Comparison of ENCODE assay signal across 1 mouse cellular context in the genomic region with DNA sequence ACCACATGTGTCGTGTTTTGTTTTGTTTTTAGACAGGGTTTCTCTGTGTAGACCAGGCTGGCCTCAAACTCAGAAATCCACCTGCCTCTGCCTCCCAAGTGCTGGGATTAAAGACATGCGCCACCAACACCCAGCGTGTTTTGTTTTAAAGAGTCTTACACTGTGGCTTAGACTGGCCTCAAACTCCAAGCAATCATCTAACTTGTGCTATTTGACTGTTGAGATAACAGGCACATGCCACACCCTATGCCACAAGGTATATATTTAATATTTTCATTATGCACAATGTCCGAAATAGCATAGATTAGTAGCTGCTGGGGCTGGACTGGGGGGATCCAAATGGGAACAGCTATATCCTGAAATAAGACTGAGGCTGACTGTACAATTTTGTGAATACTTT.
TF ChIP-seq lines count a peak whose summit lies in the region.

No protein-coding gene starts in this region.

TF ChIP-seq in MEL, 35 proteins besides CTCF, POLR2A, EP300 and RAD21 (continued from another document):
- peak; percentile 29; the same call in 1 of the 2 replicates for TF ChIP-seq GATA1 (IDR thresholded peaks at IDR 0.05; ENCODE audit: low read depth, low read length)
- TF ChIP-seq ETS1 (IDR thresholded peaks at IDR 0.05; ENCODE audit: low read depth, low read length): peak; percentile 60
- TF ChIP-seq MAFK (IDR thresholded peaks at IDR 0.05; ENCODE audit: borderline replicate concordance, low read depth, low read length): no peak
- 0 out of 2 replicates have a peak, but pooled peaks have one; percentile 31 for TF ChIP-seq MYB (IDR thresholded peaks at IDR 0.05; ENCODE audit: low read depth, low read length)
- TF ChIP-seq SIN3A (IDR thresholded peaks at IDR 0.05; ENCODE audit: low read length): peak; percentile 56; the same call in 1 of the 2 replicates
- no peak for TF ChIP-seq NRF1 (IDR thresholded peaks at IDR 0.05; ENCODE audit: insufficient read depth, low read depth, low read length, poor library complexity, severe bottlenecking)
- TF ChIP-seq ZC3H11A (IDR thresholded peaks at IDR 0.05; ENCODE audit: low read depth, low read length): no peak
- TF ChIP-seq TBP (IDR thresholded peaks at IDR 0.05; ENCODE audit: low read depth, low read length): no peak
- TF ChIP-seq E2F4 (IDR thresholded peaks at IDR 0.05; ENCODE audit: borderline replicate concordance, low read depth, low read length): no peak
- peak; percentile 39; the same call in 1 of the 2 replicates for TF ChIP-seq BHLHE40 (IDR thresholded peaks at IDR 0.05; ENCODE audit: borderline replicate concordance, low read depth, low read length)
- no peak for TF ChIP-seq MEF2A (IDR thresholded peaks at IDR 0.05; ENCODE audit: extremely low read depth, insufficient replicate concordance, low read depth, low read length, poor library complexity, severe bottlenecking)
- no peak for TF ChIP-seq USF1 (IDR thresholded peaks at IDR 0.05; ENCODE audit: low read depth, low read length)
- TF ChIP-seq SMC3 (IDR thresholded peaks at IDR 0.05; ENCODE audit: low read depth, low read length): no peak
- no peak for TF ChIP-seq MAX (IDR thresholded peaks at IDR 0.05; ENCODE audit: low read length)
- TF ChIP-seq ZNF384 (IDR thresholded peaks at IDR 0.05; ENCODE audit: low read depth, low read length): no peak
- TF ChIP-seq RCOR1 (IDR thresholded peaks at IDR 0.05; ENCODE audit: low read depth, low read length): no peak
- no peak for TF ChIP-seq TAL1 (IDR thresholded peaks at IDR 0.05; ENCODE audit: low read length)
- TF ChIP-seq MYC (IDR thresholded peaks at IDR 0.05; ENCODE audit: low read depth, low read length): no peak
- TF ChIP-seq ELF1 (IDR thresholded peaks at IDR 0.05; ENCODE audit: low read depth, low read length): no peak
- TF ChIP-seq POLR2AphosphoS5 (IDR thresholded peaks at IDR 0.05; ENCODE audit: borderline replicate concordance, low read depth, low read length): no peak
- TF ChIP-seq MXI1 (IDR thresholded peaks at IDR 0.05; ENCODE audit: low read depth, low read length): 0 out of 2 replicates have a peak, but pooled peaks have one; percentile 31
- no peak for TF ChIP-seq HCFC1 (IDR thresholded peaks at IDR 0.05; ENCODE audit: low read depth, low read length)
- TF ChIP-seq ZKSCAN1 (IDR thresholded peaks at IDR 0.05; ENCODE audit: low read depth, low read length): no peak
- TF ChIP-seq KAT2A (conservative IDR thresholded peaks at IDR 0.05; ENCODE audit: low read depth, low read length): no peak
- TF ChIP-seq MAZ (IDR thresholded peaks at IDR 0.05; ENCODE audit: low read depth, low read length): no peak
- TF ChIP-seq NELFE (IDR thresholded peaks at IDR 0.05; ENCODE audit: low read depth, low read length): no peak
- TF ChIP-seq UBTF (IDR thresholded peaks at IDR 0.05; ENCODE audit: borderline replicate concordance, insufficient read depth, low read depth, low read length): no peak
TF ChIP-seq in MEL: peak in this region for 6.
